Mouse (Mus musculus) testis, adult 2 months (tissue): ENCODE measurements around the gene Plekhb2.

Source experiments
- CTCF ChIP-seq: fragments of 200-500 bp; IDR thresholded peaks from 2 replicates; pipeline ENCODE4 v1.5.1; 2012; ENCODE audit warnings: low read depth, mild to moderate bottlenecking, inconsistent platforms, low read length, moderate library complexity; ENCODE audit not compliant: control insufficient read depth, insufficient read depth, insufficient replicate concordance
- POLR2A ChIP-seq: fragments of 200-500 bp; IDR thresholded peaks from 2 replicates; pipeline ENCODE4 v1.6.1; 2012; ENCODE audit warnings: low read depth, mild to moderate bottlenecking, inconsistent platforms, low read length, moderate library complexity; ENCODE audit not compliant: control insufficient read depth

- no peak for TF ChIP-seq CTCF
- TF ChIP-seq POLR2A: no peak
Measured at GRCm38 (mm10) chr1:34892466-34892865, 42.7 kb downstream of the Plekhb2 start.
